Mouse (Mus musculus): ENCODE results near the gene Dcun1d3.

GRCm38 (mm10) chr7:119899386-119900057 is 3.4 kb upstream of the Dcun1d3 start:
- TF ChIP-seq POLR2A (IDR thresholded peaks at IDR 0.05; ENCODE audit: low read depth, low read length): no peak
- TF ChIP-seq CTCF (IDR thresholded peaks at IDR 0.05; ENCODE audit: borderline replicate concordance, insufficient read depth, low read length): no peak
